Mouse (Mus musculus): ENCODE measurements at regions not wholly inside any gene's neighbourhood (a gene's known extent, or its start where the extent isn't known, plus 50 kb on each side); places are given as distances from the start of the nearest gene placed in this dataset.

GRCm38 (mm10) chrX:12219474-12219873, 59.3 kb upstream of the Bcor start:
- H3K4me3 ChIP-seq (ENCODE audit: low read depth, low read length), result no peak overlapping the region
- H3K4me1 ChIP-seq (ENCODE audit: insufficient read depth, low read depth, low read length), result no peaks in the 10 kb centered on the region
- ATAC-seq (ENCODE audit: extremely low read depth, insufficient number of reproducible peaks, low FRiP score, poor library complexity, severe bottlenecking) (no peak), DNase-seq (ENCODE audit: low spot score) (no peak)
- no peaks in the 10 kb centered on the region for H3K36me3 ChIP-seq (replicated peaks)
- peaks cover 2% of the 10 kb centered on the region; the same call in 1 of the 2 replicates for H3K27me3 ChIP-seq (ENCODE audit: insufficient read depth, low read length)
- TF ChIP-seq POLR2AphosphoS5 (IDR thresholded peaks at IDR 0.05; ENCODE audit: insufficient replicate concordance, low read depth, low read length) (no peak), CTCF (IDR thresholded peaks at IDR 0.05; ENCODE audit: low read depth, low read length) (no peak), TAL1 (conservative IDR thresholded peaks at IDR 0.05; ENCODE audit: low read depth, low read length) (no peak), GATA1 (IDR thresholded peaks at IDR 0.05; ENCODE audit: borderline replicate concordance, low read length) (no peak), GATA2 (IDR thresholded peaks at IDR 0.05; ENCODE audit: borderline replicate concordance, low read depth, low read length) (no peak)
- H3K9me3 ChIP-seq (replicated peaks), result no peaks in the 10 kb centered on the region

GRCm38 (mm10) chrX:12224314-12224713, 64.2 kb upstream of the Bcor start:
- Histone ChIP-seq H3K9me3 (replicated peaks) (no peaks in the 10 kb centered on the region), H3K27me3 (ENCODE audit: insufficient read depth, low read length) (peaks cover 6% of the 10 kb centered on the region), H3K4me3 (ENCODE audit: low read depth, low read length) (no peak overlapping the region), H3K36me3 (replicated peaks) (no peaks in the 10 kb centered on the region), H3K4me1 (ENCODE audit: insufficient read depth, low read depth, low read length) (no peaks in the 10 kb centered on the region)
- no peak for DNase-seq (ENCODE audit: low spot score)
- ATAC-seq (ENCODE audit: extremely low read depth, insufficient number of reproducible peaks, low FRiP score, poor library complexity, severe bottlenecking), result no peak
- TF ChIP-seq GATA2 (IDR thresholded peaks at IDR 0.05; ENCODE audit: borderline replicate concordance, low read depth, low read length), result no peak
- TF ChIP-seq POLR2AphosphoS5 (IDR thresholded peaks at IDR 0.05; ENCODE audit: insufficient replicate concordance, low read depth, low read length), result no peak
- TF ChIP-seq CTCF (IDR thresholded peaks at IDR 0.05; ENCODE audit: low read depth, low read length), result no peak
- TF ChIP-seq GATA1 (IDR thresholded peaks at IDR 0.05; ENCODE audit: borderline replicate concordance, low read length), result no peak
- no peak for TF ChIP-seq TAL1 (conservative IDR thresholded peaks at IDR 0.05; ENCODE audit: low read depth, low read length)

GRCm38 (mm10) chrX:12225116-12225891, 65.1 kb upstream of the Bcor start:
- Histone ChIP-seq H3K4me3 (ENCODE audit: low read depth, low read length) (no peak overlapping the region), H3K9me3 (replicated peaks) (no peaks in the 10 kb centered on the region), H3K27me3 (ENCODE audit: insufficient read depth, low read length) (peaks cover 6% of the 10 kb centered on the region), H3K36me3 (replicated peaks) (no peaks in the 10 kb centered on the region), H3K4me1 (ENCODE audit: insufficient read depth, low read depth, low read length) (no peaks in the 10 kb centered on the region)
- ATAC-seq (ENCODE audit: extremely low read depth, insufficient number of reproducible peaks, low FRiP score, poor library complexity, severe bottlenecking), result no peak
- no peak for DNase-seq (ENCODE audit: low spot score)
- no peak for TF ChIP-seq CTCF (IDR thresholded peaks at IDR 0.05; ENCODE audit: low read depth, low read length)
- TF ChIP-seq TAL1 (conservative IDR thresholded peaks at IDR 0.05; ENCODE audit: low read depth, low read length), result no peak
- no peak for TF ChIP-seq GATA2 (IDR thresholded peaks at IDR 0.05; ENCODE audit: borderline replicate concordance, low read depth, low read length)
- no peak for TF ChIP-seq GATA1 (IDR thresholded peaks at IDR 0.05; ENCODE audit: borderline replicate concordance, low read length)
- no peak for TF ChIP-seq POLR2AphosphoS5 (IDR thresholded peaks at IDR 0.05; ENCODE audit: insufficient replicate concordance, low read depth, low read length)

GRCm38 (mm10) chrX:12225892-12226206, 65.7 kb upstream of the Bcor start:
- peaks cover 6% of the 10 kb centered on the region for H3K27me3 ChIP-seq (ENCODE audit: insufficient read depth, low read length)
- DNase-seq (ENCODE audit: low spot score), result no peak
- no peak for TF ChIP-seq GATA2 (IDR thresholded peaks at IDR 0.05; ENCODE audit: borderline replicate concordance, low read depth, low read length)
- H3K9me3 ChIP-seq (replicated peaks), result no peaks in the 10 kb centered on the region; the same call in 1 of the 2 replicates
- H3K4me1 ChIP-seq (ENCODE audit: insufficient read depth, low read depth, low read length), result no peaks in the 10 kb centered on the region
- no peak overlapping the region for H3K4me3 ChIP-seq (ENCODE audit: low read depth, low read length)
- no peak for ATAC-seq (ENCODE audit: extremely low read depth, insufficient number of reproducible peaks, low FRiP score, poor library complexity, severe bottlenecking)
- H3K36me3 ChIP-seq (replicated peaks), result no peaks in the 10 kb centered on the region

- ATAC-seq (ENCODE audit: extremely low read depth, insufficient number of reproducible peaks, low FRiP score, poor library complexity, severe bottlenecking) (no peak), DNase-seq (ENCODE audit: low spot score) (no peak)
- Histone ChIP-seq H3K4me3 (ENCODE audit: low read depth, low read length) (no peak overlapping the region), H3K9me3 (replicated peaks) (no peaks in the 10 kb centered on the region), H3K27me3 (ENCODE audit: insufficient read depth, low read length) (peaks cover 9% of the 10 kb centered on the region), H3K36me3 (replicated peaks) (no peaks in the 10 kb centered on the region), H3K4me1 (ENCODE audit: insufficient read depth, low read depth, low read length) (no peaks in the 10 kb centered on the region)
- TF ChIP-seq CTCF (IDR thresholded peaks at IDR 0.05; ENCODE audit: low read depth, low read length) (no peak), TAL1 (conservative IDR thresholded peaks at IDR 0.05; ENCODE audit: low read depth, low read length) (no peak), GATA1 (IDR thresholded peaks at IDR 0.05; ENCODE audit: borderline replicate concordance, low read length) (no peak), GATA2 (IDR thresholded peaks at IDR 0.05; ENCODE audit: borderline replicate concordance, low read depth, low read length) (no peak), POLR2AphosphoS5 (IDR thresholded peaks at IDR 0.05; ENCODE audit: insufficient replicate concordance, low read depth, low read length) (no peak)
Measured at GRCm38 (mm10) chrX:12240505-12241011, 80.4 kb upstream of the Bcor start.

DNA sequence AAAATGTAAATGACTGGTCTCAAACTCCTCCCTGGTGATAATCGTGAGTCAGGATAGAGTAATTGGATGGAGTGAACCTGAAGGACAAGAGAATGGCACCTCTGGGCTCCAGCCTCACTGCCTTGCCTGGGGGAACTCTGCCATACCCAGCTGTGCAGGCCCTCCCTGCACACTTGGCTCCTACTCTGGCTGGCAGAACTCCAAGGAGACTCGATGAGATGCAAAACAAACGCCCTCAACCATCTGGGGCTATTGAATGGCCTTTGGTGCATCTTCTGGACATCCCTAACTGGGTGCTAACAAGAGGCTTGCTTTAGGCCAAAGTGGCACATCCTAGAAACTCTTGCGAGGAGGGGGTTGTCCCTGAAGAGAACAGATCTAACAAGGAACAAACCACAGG, 81.6 kb upstream of the Bcor start:
- Histone ChIP-seq H3K36me3 (replicated peaks) (no peaks in the 10 kb centered on the region), H3K27me3 (ENCODE audit: insufficient read depth, low read length) (peaks cover 9% of the 10 kb centered on the region), H3K9me3 (replicated peaks) (no peaks in the 10 kb centered on the region), H3K4me3 (ENCODE audit: low read depth, low read length) (no peak overlapping the region), H3K4me1 (ENCODE audit: insufficient read depth, low read depth, low read length) (no peaks in the 10 kb centered on the region)
- no peak for ATAC-seq (ENCODE audit: extremely low read depth, insufficient number of reproducible peaks, low FRiP score, poor library complexity, severe bottlenecking)
- no peak for TF ChIP-seq POLR2AphosphoS5 (IDR thresholded peaks at IDR 0.05; ENCODE audit: insufficient replicate concordance, low read depth, low read length)
- no peak for TF ChIP-seq GATA2 (IDR thresholded peaks at IDR 0.05; ENCODE audit: borderline replicate concordance, low read depth, low read length)
- TF ChIP-seq GATA1 (IDR thresholded peaks at IDR 0.05; ENCODE audit: borderline replicate concordance, low read length), result no peak
- TF ChIP-seq CTCF (IDR thresholded peaks at IDR 0.05; ENCODE audit: low read depth, low read length), result no peak
- no peak for TF ChIP-seq TAL1 (conservative IDR thresholded peaks at IDR 0.05; ENCODE audit: low read depth, low read length)
- DNase-seq (ENCODE audit: low spot score), result no peak

Measured in G1E (cell line).